Mouse (Mus musculus): ENCODE measurements around the gene Nipbl.

The Nipbl gene

GRCm38 (mm10) chr15:8416500-8417138 is 27.6 kb downstream of the Nipbl start:
- no peak for DNase-seq

DNA sequence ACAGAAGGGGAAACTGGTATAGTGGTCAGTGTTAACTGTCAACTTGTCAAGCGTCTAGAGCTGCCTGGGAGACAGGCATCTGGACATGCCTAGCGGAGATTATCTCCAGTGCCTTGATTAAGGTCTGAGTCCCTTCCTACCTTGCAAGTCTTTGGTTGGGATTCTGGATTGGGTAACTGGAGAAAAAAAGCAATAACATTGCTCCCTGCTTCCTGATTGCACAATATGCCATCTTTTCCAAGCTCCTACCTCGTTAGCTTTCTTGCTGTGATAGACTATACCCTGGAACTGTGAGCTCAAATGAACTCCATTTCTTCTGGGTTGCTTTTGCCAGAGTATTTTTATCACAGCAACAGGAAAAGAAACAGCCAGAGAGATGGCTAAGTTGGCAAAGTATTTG is 30.9 kb downstream of the Nipbl start:
- no peak for DNase-seq

- DNase-seq = no peak
Measured at GRCm38 (mm10) chr15:8411873-8412272, 32.4 kb downstream of the Nipbl start.

DNA sequence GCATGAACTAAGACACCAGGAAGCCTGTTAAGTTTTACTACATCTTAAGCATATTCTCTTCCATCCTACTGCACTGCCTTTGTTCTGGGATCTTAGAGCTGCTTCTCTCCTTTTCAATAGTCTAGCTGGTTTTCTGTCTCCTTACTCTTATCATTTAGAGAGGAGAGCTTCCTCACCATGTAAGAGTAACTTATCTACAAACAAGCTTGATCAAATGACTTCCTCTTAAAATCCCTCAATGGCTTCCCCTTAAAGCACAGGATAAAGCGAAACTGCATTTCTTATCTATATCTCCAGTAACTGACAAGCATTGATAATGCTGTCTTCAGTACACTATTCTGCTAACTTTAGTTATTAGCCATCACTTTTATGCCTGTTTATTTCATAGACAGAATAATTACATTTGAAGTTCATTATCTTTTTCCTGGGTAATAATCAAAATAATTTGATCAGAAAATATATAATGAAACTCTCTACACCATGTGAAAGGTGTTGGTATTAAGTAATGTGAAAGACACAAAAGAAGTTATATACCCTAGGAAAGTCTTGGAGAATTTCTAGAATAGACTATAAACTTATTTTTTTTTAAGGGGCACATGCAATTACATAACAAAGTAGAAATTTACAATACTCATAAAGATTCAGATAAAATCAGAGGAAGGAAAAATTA is 33.0 kb downstream of the Nipbl start:
- DNase-seq = no peak

DNA sequence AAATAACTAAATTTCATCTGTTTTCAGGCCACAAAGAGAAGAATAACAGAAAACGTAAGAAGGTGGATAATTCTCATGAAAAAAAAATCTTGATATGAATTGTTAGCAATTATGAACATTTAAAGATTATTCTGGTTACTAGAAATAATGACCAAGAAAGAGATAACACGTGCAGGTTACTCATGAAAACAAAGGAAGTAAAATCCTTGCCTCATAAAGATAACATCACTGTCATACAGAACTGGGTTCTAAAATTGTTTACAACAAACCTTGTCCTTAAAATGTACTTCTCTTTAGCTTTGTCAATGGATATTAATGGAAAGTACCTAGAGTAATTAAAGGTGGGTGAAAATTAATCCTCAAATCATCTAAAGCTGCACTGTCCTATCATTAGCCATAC is 37.2 kb downstream of the Nipbl start:
- no peak for DNase-seq

- DNase-seq = no peak
Measured at GRCm38 (mm10) chr15:8406219-8406618, 38.0 kb downstream of the Nipbl start.

GRCm38 (mm10) chr15:8402591-8402990 is 41.7 kb downstream of the Nipbl start:
- DNase-seq = no peak

- no peak for DNase-seq
Measured at GRCm38 (mm10) chr15:8401536-8401935, 42.7 kb downstream of the Nipbl start.

- no peak for DNase-seq
Measured at GRCm38 (mm10) chr15:8391764-8392163, 52.5 kb downstream of the Nipbl start.

GRCm38 (mm10) chr15:8382213-8382612 is 62.0 kb downstream of the Nipbl start:
- peak; percentile 58 for DNase-seq

DNA sequence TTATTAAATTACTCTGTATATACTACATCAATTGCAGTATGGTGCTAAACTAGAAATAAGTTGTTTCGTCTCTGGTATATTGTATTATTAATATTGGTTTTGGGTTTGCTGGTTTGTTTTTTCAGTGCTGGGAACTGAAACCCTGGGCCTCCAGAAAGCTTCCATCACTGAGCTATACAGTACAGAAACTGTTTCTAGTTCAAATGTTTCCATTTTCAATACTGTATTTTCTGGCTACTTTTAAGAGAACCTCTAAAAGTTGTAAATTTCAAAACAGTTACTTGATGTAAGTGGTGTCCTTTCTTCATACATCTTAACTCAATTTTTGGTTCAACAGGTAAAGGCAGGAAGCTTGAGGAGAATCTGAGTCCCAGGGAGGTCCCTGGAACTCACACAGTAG is 68.6 kb downstream of the Nipbl start:
- DNase-seq = no peak

GRCm38 (mm10) chr15:8374724-8375123 is 69.5 kb downstream of the Nipbl start:
- DNase-seq = no peak

DNA sequence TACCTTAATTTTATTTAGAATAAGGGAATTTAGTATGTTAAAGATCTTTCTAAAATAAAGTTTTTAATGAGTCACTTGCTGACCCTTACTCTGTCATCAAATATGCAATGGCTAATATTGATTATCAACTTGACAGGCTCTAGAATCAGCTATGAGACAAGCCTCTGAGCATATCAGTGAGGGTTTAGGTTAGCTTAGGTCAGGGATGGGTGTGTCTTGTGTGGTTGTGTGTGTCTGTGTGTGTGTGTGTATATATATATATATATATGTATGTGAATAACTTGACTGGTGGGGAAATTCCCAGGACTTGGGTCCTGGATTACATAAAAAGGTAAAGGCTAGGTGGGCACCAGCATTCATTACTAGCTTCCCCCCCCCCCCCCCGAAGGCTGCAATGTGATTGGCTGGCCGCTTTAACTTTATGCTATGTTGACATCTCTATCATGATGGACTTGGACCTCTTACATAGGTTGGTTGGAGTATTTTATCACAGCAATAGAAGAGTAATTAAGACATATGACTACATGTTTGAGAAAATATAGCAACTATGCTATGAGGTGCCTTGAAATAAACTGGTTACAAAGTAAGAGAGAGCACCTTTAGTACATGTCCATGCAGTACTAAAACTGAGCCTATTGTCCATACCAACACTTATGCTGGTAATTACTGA is 97.0 kb downstream of the Nipbl start:
- no peak for DNase-seq

- DNase-seq = no peak
Measured at GRCm38 (mm10) chr15:8340596-8340995, 103.7 kb downstream of the Nipbl start.

GRCm38 (mm10) chr15:8331547-8331946 is 112.7 kb downstream of the Nipbl start:
- no peak for DNase-seq

DNA sequence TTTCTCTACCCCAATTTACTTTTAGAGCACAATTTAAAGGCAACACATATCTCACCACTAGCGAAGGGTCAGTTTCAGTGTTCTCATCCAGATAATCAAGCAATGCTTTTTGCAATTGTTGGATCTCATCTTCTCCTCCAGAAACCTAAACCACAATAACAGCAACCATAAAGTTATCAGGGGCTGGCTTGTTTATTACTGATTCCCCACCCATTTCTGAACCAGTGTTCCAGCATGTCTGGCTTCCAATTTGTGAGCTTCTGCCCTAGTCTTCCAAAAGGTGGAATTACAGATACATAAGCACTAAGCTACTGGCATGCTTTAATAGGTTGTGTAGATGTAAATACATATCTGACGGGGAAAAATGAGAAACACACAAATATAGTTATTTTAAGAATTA is 118.6 kb downstream of the Nipbl start:
- DNase-seq = no peak

GRCm38 (mm10) chr15:8324833-8325232 is 119.4 kb downstream of the Nipbl start:
- no peak for DNase-seq

- no peak for DNase-seq
Measured at GRCm38 (mm10) chr15:8324061-8324460, 120.2 kb downstream of the Nipbl start.

DNA sequence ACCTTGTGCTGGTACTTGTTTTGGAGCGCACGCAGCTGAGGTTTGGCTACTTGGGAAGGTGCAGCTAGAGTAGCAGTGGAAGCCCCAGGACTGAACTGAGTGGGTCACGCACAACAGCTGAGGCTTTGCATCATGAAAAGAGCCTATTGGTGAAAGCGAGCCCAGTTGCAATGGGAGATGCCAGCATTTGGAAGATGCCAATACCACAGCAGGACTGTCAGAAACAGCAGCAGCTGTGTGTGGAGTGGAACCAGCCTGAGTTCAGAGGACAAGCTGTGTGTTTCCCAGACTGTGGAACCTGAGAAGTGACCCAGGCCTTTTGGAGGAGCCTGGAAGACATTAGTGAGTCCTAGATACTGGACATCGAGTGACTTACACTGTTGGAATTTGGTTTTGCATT is 122.8 kb downstream of the Nipbl start:
- no peak for DNase-seq

DNA sequence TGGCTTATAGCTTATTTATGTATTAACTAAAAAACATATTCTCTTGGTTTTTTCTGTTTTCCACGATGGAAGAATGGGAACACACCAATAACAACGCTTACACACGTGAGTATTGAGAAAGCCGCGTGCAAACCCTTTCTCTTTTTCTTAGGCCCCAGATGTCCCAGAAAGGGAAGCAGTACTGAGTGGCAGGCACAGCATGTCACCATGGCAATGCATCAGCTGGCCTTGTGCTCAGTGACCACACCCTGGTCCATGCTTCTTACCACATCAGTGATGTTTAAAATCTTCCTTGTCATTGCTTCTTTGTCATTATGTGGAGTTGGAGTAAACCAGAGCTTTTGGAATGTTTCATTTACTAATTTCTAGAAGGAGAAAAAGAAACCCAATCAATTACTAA is 125.1 kb downstream of the Nipbl start:
- DNase-seq = no peak

GRCm38 (mm10) chr15:8317381-8317780 is 126.9 kb downstream of the Nipbl start:
- DNase-seq = no peak

- DNase-seq = no peak
Measured at GRCm38 (mm10) chr15:8305474-8305873, 138.8 kb downstream of the Nipbl start.

- no peak for DNase-seq
Measured at GRCm38 (mm10) chr15:8302944-8303343, 141.3 kb downstream of the Nipbl start.

DNA sequence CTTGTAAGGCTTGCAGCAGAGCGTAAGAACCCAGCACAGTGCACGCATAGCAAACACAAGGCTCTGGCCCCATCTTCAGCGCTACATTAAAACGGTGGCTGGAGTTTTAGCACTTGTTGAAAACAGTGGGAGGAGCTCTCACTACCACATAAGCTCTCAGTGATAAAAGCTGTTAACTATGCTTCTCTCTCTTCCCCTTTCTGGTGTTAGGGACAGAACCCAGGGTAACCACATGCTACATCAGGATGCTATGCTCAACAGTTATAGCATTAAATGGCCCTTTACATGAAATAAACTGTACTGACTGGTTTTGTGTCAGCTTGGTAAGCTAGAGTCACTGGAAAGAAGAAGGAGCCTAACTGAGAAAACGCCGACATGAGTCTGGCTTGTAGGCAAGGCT is 150.1 kb downstream of the Nipbl start:
- no peak for DNase-seq

Data from embryo, embryonic 11 days (tissue).